Mouse (Mus musculus) intestine, postnatal 0 days (tissue): ENCODE measurements at regions not wholly inside any gene's neighbourhood (a gene's known extent, or its start where the extent isn't known, plus 50 kb on each side); places are given as distances from the start of the nearest gene placed in this dataset.

ENCODE experiments used
- ATAC-seq: fragments of 200-750 bp; cut with Nextera tagmentation; 2 replicates; pipeline ENCODE4 v1.8.0; 2017; ENCODE audit warnings: mild to moderate bottlenecking, moderate TSS enrichment, moderate library complexity
- H3K27ac ChIP-seq: fragments of 300-500 bp; sonication (generic); 2 replicates; pipeline ENCODE4 v1.5.1; 2014; ENCODE audit warnings: mild to moderate bottlenecking, low read depth, low read length, moderate library complexity
- H3K27me3 ChIP-seq: fragments of 300-500 bp; sonication (generic); replicated peaks from 2 replicates; pipeline ENCODE4 v1.6.1; 2014; ENCODE audit warnings: low read length, mixed read lengths; ENCODE audit not compliant: control insufficient read depth, insufficient read depth
- H3K36me3 ChIP-seq: fragments of 300-500 bp; sonication (generic); 2 replicates; pipeline ENCODE4 v1.6.1; 2014; ENCODE audit warnings: mild to moderate bottlenecking, moderate library complexity; ENCODE audit not compliant: control insufficient read depth, insufficient read depth
- H3K4me1 ChIP-seq: fragments of 300-500 bp; sonication (generic); replicated peaks from 2 replicates; pipeline ENCODE4 v1.6.1; 2014; ENCODE audit warnings: antibody characterized with exemption, low read length, mixed read lengths; ENCODE audit not compliant: control insufficient read depth, insufficient read depth
- H3K4me2 ChIP-seq: fragments of 300-500 bp; sonication (generic); replicated peaks from 2 replicates; pipeline ENCODE4 v1.6.1; 2014; ENCODE audit warnings: low read depth, mild to moderate bottlenecking, moderate library complexity
- H3K4me3 ChIP-seq: fragments of 300-500 bp; sonication (generic); 2 replicates; pipeline ENCODE4 v1.5.1; 2014; ENCODE audit warnings: low read depth, low read length
- H3K9ac ChIP-seq: fragments of 300-500 bp; sonication (generic); 2 replicates; pipeline ENCODE4 v1.6.1; 2014; ENCODE audit warnings: mild to moderate bottlenecking, low read depth, low read length
- H3K9me3 ChIP-seq: fragments of 300-500 bp; sonication (generic); 2 replicates; pipeline ENCODE4 v1.6.1; 2016; ENCODE audit warnings: mixed run types; ENCODE audit not compliant: control insufficient read depth
- CTCF ChIP-seq: sonication (generic); IDR thresholded peaks from 2 replicates; pipeline ENCODE4 v1.5.1; 2016; ENCODE audit warnings: low read depth, mild to moderate bottlenecking, control low read depth, antibody characterized with exemption, moderate library complexity
- WGBS: fragments of 180-500 bp; shearing (Covaris S2); extraction: QIAGEN DNeasy Blood & Tissue Kit; methylation state at CpG from one replicate; pipeline ENCODE4 v1.1.7; 2014; 5-methylcytosine and 5-hydroxymethylcytosine counted together

GRCm38 (mm10) chr15:57644331-57644953 is 167.0 kb upstream of the Slc22a22 start:
- H3K4me3 ChIP-seq = no peak overlapping the region
- H3K4me2 ChIP-seq = no peak overlapping the region
- no peaks in the 10 kb centered on the region for H3K27me3 ChIP-seq
- H3K27ac ChIP-seq = no peak overlapping the region
- no peak overlapping the region for H3K9ac ChIP-seq
- no peaks in the 10 kb centered on the region for H3K4me1 ChIP-seq
- H3K9me3 ChIP-seq = no peaks in the 10 kb centered on the region
- 55% methylated on average over 11 of the region's 11 CpGs for WGBS
- TF ChIP-seq CTCF = peak; percentile 79
- ATAC-seq = no peak; the same call in 1 of the 2 replicates
- no peaks in the 10 kb centered on the region for H3K36me3 ChIP-seq

- no peak for ATAC-seq
- TF ChIP-seq CTCF = no peak
- no peak overlapping the region for H3K4me2 ChIP-seq
- H3K36me3 ChIP-seq = no peaks in the 10 kb centered on the region
- no peaks in the 10 kb centered on the region for H3K27me3 ChIP-seq
- no peaks in the 10 kb centered on the region for H3K9me3 ChIP-seq
- 78% methylated on average over 7 of the region's 7 CpGs for WGBS
- H3K4me1 ChIP-seq = no peaks in the 10 kb centered on the region
- H3K9ac ChIP-seq = no peak overlapping the region
- no peak overlapping the region for H3K27ac ChIP-seq
- H3K4me3 ChIP-seq = no peak overlapping the region
Measured at GRCm38 (mm10) chr15:57639115-57639514, 161.7 kb upstream of the Slc22a22 start.

- no peaks in the 10 kb centered on the region for H3K4me1 ChIP-seq
- no peaks in the 10 kb centered on the region for H3K9me3 ChIP-seq
- H3K9ac ChIP-seq = no peak overlapping the region
- H3K27me3 ChIP-seq = no peaks in the 10 kb centered on the region
- H3K4me2 ChIP-seq = no peak overlapping the region
- TF ChIP-seq CTCF = no peak
- no peak for ATAC-seq
- no peak overlapping the region for H3K27ac ChIP-seq
- H3K36me3 ChIP-seq = no peaks in the 10 kb centered on the region
- no peak overlapping the region for H3K4me3 ChIP-seq
- WGBS = 86% methylated on average over 3 of the region's 3 CpGs
Measured at GRCm38 (mm10) chr15:57633067-57633466, 155.6 kb upstream of the Slc22a22 start.

DNA sequence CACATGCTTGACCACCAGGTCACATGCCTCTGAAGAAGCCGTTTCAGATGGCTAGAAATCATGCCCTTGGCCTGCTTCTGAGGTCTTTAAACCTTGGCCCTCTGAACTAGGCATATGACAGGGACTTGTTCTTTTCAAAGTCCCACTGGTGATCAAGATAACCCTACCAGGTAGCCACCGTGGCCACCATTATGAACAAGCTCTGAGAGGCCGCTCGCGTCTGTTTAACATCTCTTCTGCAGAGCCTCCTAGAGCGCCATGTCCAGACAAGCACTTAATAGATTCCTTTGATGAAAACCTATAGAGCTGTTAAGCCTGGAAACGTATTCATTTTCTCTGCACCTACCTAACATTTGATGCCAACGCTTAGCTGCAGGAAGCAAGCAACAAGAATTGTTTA is 155.1 kb upstream of the Slc22a22 start:
- no peak overlapping the region for H3K4me3 ChIP-seq
- ATAC-seq = no peak

DNA sequence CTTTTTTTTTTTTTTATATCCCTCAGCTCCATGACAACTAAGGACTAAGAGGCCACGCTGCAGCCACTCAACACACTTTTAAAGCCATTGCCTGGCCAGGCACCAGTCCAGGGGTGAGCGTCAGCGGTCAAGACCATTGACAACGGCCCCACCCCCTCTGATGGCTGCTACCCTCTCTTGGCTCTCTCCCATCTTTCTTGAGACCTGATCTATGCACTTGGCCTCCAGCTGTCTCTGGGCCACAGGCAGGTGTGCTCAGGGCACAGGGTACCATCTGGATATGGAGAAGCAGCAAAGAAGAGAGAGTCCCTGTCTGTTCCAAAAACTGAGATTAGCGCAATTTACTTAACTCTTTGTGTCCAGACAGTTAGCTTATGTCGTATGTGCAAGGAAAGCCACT is 141.0 kb upstream of the Slc22a22 start:
- no peak for ATAC-seq
- 73% methylated on average over 6 of the region's 6 CpGs for WGBS

More for the DNA sequence above, 155.1 kb upstream of the Slc22a22 start:
- no peaks in the 10 kb centered on the region for H3K36me3 ChIP-seq
- no peaks in the 10 kb centered on the region for H3K4me1 ChIP-seq
- 82% methylated on average over 8 of the region's 8 CpGs for WGBS
- H3K9ac ChIP-seq = no peak overlapping the region
- TF ChIP-seq CTCF = no peak
- no peak overlapping the region for H3K4me2 ChIP-seq
- H3K27me3 ChIP-seq = no peaks in the 10 kb centered on the region
- no peaks in the 10 kb centered on the region for H3K9me3 ChIP-seq
- no peak overlapping the region for H3K27ac ChIP-seq

DNA sequence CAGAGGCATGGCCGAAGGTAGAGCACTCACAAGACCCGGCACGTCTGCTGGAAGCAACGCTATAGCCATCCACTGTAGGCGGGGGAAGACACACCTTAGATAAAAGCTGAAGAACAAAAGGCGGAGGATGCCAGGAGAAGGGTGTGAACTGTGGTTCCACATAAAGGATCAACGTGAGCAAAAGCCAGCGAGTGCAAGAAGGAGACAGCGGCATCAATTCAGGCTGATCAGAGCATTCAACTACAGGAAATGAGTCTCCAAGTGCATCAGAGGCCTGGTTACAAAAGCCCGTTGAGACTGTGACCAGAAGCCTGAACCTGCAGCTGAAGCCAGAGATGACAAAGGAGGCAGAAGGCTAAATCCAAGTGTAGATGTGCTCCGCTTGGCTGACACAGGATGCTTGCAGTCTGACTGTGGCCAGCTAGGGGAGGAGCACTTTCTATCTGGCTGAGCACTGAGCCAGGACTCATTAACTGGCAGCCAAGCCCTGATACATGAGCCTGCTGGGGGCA is 139.5 kb upstream of the Slc22a22 start:
- Histone ChIP-seq H3K4me2 (no peak overlapping the region), H3K9ac (no peak overlapping the region), H3K27ac (no peak overlapping the region), H3K36me3 (no peaks in the 10 kb centered on the region), H3K27me3 (no peaks in the 10 kb centered on the region), H3K4me3 (no peak overlapping the region), H3K9me3 (no peaks in the 10 kb centered on the region), H3K4me1 (no peaks in the 10 kb centered on the region)
- WGBS = 46% methylated on average over 11 of the region's 11 CpGs
- no peak for TF ChIP-seq CTCF
- ATAC-seq = no peak

More for the DNA sequence above, 141.0 kb upstream of the Slc22a22 start:
- Histone ChIP-seq H3K4me1 (no peaks in the 10 kb centered on the region), H3K27me3 (no peaks in the 10 kb centered on the region), H3K4me2 (no peak overlapping the region), H3K4me3 (no peak overlapping the region), H3K9ac (no peak overlapping the region), H3K27ac (no peak overlapping the region), H3K36me3 (no peaks in the 10 kb centered on the region), H3K9me3 (no peaks in the 10 kb centered on the region)
- no peak for TF ChIP-seq CTCF
